Mouse (Mus musculus): Measurements from ENCODE around the gene Mpped2. TPM values are rescaled to one million over a fixed set of nuclear protein-coding genes. Genes with fewer than 3 reads are reported as not detected.

Gene Mpped2
- total and polyA plus RNA-seq, 2 experiments from 2014 or later, result 9.4 to 28.3 TPM

DNA sequence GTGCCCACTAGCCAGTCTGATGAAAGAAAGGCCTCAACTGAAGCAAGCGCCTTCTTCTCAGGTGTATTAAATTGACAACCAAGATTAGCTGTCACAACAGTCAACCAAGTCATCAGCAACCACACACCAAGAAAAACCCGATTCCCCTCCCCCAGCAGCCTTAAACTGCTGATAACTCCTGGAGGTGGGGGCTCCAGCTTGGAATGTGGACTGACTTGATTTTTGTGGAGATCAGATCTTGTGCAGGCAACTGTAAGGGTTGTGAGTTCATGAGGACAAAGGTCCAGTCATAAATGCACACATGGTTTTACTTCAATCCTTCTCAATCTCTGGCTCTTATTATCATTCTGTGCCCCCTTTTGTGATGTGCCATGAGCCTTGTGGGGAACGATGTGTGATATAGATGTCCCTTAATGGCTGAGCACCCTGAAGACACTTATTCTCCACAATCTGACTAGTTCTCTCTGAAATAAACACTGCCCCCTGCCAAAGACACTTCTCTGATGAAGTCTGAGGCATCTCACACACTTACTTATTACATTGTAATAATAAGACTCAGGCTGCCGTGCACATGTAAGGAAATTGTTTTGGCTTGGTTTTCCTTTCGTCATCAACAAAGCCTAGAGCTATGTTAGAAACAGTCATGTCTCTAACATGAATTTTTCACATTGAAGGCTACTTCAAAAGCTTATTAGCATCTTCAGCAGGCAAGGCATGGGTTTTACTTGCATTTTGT, 13.2 kb upstream of the Mpped2 start:
- DNase-seq (ENCODE audit: low spot score) (no peak), ATAC-seq (ENCODE audit: insufficient read depth, low read depth) (no peak)
- Histone ChIP-seq H3K36me3 (replicated peaks; ENCODE audit: control insufficient read depth, insufficient read depth, low read length) (no peaks in the 10 kb centered on the region), H3K4me1 (ENCODE audit: control insufficient read depth, insufficient read depth) (no peaks in the 10 kb centered on the region), H3K9ac (replicated peaks; ENCODE audit: low read depth, low read length) (no peak overlapping the region), H3K27ac (ENCODE audit: low read depth) (no peak overlapping the region), H3K27me3 (ENCODE audit: control insufficient read depth, insufficient read depth, low read length) (no peaks in the 10 kb centered on the region), H3K9me3 (replicated peaks; ENCODE audit: control insufficient read depth, low read length) (no peaks in the 10 kb centered on the region), H3K4me2 (ENCODE audit: low read depth, low read length) (no peak overlapping the region), H3K4me3 (ENCODE audit: low read depth, low read length) (no peak overlapping the region)
- TF ChIP-seq CTCF (IDR thresholded peaks at IDR 0.05; ENCODE audit: low read depth) (no peak), EP300 (IDR thresholded peaks at IDR 0.05; ENCODE audit: low read depth) (no peak)
- 77% methylated on average over 5 of the region's 5 CpGs for WGBS

DNA sequence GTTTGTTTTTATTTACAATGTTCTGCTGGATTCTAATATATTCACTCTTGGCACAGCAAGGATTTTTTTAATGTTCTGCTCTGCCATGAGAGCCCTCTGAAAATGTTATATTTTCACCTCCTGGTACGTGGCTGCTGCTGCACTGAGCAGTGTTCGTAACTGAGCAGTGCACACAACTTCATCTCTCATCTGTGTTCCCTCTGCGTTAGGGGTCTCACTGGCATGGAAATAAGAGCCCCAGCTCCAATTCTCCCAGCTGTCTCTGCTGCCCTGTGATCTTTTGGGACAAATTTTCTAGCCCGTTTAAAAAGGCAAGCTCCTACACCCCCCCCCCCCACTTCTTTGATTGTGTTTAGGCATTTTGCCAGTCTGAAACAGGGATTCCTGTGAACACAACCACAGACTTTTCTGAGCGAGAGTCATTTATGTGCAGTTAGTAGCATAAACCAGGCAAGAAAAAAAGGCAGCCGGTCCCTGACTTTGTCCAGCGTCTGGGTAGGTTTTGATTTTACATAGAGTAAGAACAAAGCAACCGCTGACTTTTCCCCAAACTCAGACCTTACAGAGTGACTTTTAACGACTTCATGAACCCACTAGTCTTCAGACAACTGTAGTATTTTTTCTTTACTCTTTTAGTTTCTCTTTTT, 9.8 kb upstream of the Mpped2 start:
- H3K27ac ChIP-seq (ENCODE audit: low read depth), result no peak overlapping the region
- 38% methylated on average over 9 of the region's 9 CpGs for WGBS
- ATAC-seq (ENCODE audit: insufficient read depth, low read depth), result no peak
- no peaks in the 10 kb centered on the region for H3K9me3 ChIP-seq (replicated peaks; ENCODE audit: control insufficient read depth, low read length)
- TF ChIP-seq CTCF (IDR thresholded peaks at IDR 0.05; ENCODE audit: low read depth), result no peak
- TF ChIP-seq EP300 (IDR thresholded peaks at IDR 0.05; ENCODE audit: low read depth), result no peak
- no peak overlapping the region for H3K4me3 ChIP-seq (ENCODE audit: low read depth, low read length)
- no peaks in the 10 kb centered on the region for H3K27me3 ChIP-seq (ENCODE audit: control insufficient read depth, insufficient read depth, low read length)
- no peaks in the 10 kb centered on the region for H3K36me3 ChIP-seq (replicated peaks; ENCODE audit: control insufficient read depth, insufficient read depth, low read length)
- peak overlapping the region; percentile 43 for H3K4me2 ChIP-seq (ENCODE audit: low read depth, low read length)
- DNase-seq (ENCODE audit: low spot score), result no peak
- no peaks in the 10 kb centered on the region for H3K4me1 ChIP-seq (ENCODE audit: control insufficient read depth, insufficient read depth)
- H3K9ac ChIP-seq (replicated peaks; ENCODE audit: low read depth, low read length), result no peak overlapping the region

DNA sequence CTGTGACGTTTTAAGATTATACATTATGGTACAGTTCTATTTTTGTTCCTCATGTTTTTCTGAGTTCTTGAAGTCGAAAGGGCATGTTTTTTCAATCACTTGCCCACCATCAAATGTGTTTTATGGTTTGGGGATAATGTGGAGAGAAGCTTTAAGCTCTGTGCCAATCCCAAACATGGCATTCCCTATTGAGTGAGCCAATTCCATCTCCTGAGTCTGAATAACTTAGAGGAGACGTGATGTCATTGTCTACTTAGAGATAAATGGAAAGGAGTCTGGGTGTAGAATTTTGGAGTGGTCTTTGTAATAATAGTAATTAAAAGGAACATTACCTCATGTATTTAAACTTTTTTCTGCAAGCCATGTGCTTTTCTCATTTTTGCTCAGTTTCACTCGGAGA, 9.2 kb upstream of the Mpped2 start:
- Histone ChIP-seq H3K9me3 (replicated peaks; ENCODE audit: control insufficient read depth, low read length) (no peaks in the 10 kb centered on the region), H3K9ac (replicated peaks; ENCODE audit: low read depth, low read length) (no peak overlapping the region), H3K4me2 (ENCODE audit: low read depth, low read length) (no peak overlapping the region), H3K36me3 (replicated peaks; ENCODE audit: control insufficient read depth, insufficient read depth, low read length) (no peaks in the 10 kb centered on the region), H3K27ac (ENCODE audit: low read depth) (no peak overlapping the region), H3K4me3 (ENCODE audit: low read depth, low read length) (no peak overlapping the region), H3K27me3 (ENCODE audit: control insufficient read depth, insufficient read depth, low read length) (no peaks in the 10 kb centered on the region), H3K4me1 (ENCODE audit: control insufficient read depth, insufficient read depth) (no peaks in the 10 kb centered on the region)
- ATAC-seq (ENCODE audit: insufficient read depth, low read depth), result no peak
- WGBS, result 62% methylated on average over 4 of the region's 4 CpGs
- no peak for DNase-seq (ENCODE audit: low spot score)
- TF ChIP-seq CTCF (IDR thresholded peaks at IDR 0.05; ENCODE audit: low read depth) (no peak), EP300 (IDR thresholded peaks at IDR 0.05; ENCODE audit: low read depth) (no peak)

DNA sequence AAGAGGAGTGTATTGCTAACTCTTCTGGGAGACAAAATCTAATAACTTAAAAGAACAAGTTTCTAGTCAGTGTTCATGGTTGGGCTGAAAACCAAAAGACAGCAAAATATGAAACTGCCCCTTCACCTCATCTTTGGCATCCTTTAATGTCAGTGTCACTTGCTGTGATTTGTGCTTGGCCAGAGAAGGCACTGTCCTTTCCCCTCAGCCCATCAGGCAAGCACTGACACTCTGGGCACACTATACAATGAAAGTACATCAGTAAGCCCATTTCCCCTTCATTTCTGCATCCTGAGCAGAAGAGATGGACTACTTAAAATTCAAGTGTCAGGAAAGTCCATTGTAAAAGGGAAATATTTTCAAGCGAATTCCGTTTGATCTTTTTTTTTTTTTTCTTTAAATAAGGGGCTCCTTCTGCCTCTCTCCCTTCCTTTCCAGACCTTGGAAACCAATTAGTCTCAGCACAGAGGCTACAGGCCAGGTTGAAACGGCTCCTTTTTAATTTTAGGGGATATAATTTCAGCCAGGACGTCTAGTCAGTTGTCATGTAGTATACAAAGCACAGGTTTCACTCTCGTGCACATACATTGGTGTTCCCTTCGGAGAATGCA, 1.2 kb upstream of the Mpped2 start:
- Histone ChIP-seq H3K4me2 (ENCODE audit: low read depth, low read length) (no peak overlapping the region), H3K36me3 (replicated peaks; ENCODE audit: control insufficient read depth, insufficient read depth, low read length) (no peaks in the 10 kb centered on the region), H3K27ac (ENCODE audit: low read depth) (no peak overlapping the region), H3K27me3 (ENCODE audit: control insufficient read depth, insufficient read depth, low read length) (peaks cover 11% of the 10 kb centered on the region), H3K4me1 (ENCODE audit: control insufficient read depth, insufficient read depth) (0 out of 2 replicates have a peak, but pooled peaks cover 3% of the 10 kb centered on the region), H3K9ac (replicated peaks; ENCODE audit: low read depth, low read length) (no peak overlapping the region), H3K9me3 (replicated peaks; ENCODE audit: control insufficient read depth, low read length) (no peaks in the 10 kb centered on the region), H3K4me3 (ENCODE audit: low read depth, low read length) (no peak overlapping the region)
- WGBS, result 41% methylated on average over 6 of the region's 6 CpGs
- ATAC-seq (ENCODE audit: insufficient read depth, low read depth) (no peak), DNase-seq (ENCODE audit: low spot score) (no peak)
- TF ChIP-seq EP300 (IDR thresholded peaks at IDR 0.05; ENCODE audit: low read depth) (no peak), CTCF (IDR thresholded peaks at IDR 0.05; ENCODE audit: low read depth) (no peak)

DNA sequence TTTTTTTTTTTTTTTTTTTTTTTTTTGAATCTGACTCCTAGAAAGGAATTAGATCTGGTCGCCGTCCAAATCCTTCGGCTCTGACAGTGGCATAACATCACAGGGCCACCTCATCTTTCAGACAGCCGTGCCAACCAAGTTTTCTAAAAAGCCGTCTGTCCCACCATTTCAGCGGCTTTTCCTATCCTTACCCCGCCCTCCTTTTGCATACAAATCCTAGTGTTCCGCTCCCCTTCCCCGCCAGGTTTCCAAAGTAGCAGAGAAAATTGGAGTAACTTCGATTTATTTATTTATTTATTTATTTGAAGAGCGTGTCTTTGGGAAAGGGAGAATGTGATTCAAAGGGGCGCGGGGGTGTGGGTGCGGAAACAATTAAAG, 675 bp upstream of the Mpped2 start:
- Histone ChIP-seq H3K4me2 (ENCODE audit: low read depth, low read length) (peak overlapping the region; percentile 94), H3K9ac (replicated peaks; ENCODE audit: low read depth, low read length) (0 out of 2 replicates have a peak overlapping the region, but pooled peaks have one; percentile 80), H3K9me3 (replicated peaks; ENCODE audit: control insufficient read depth, low read length) (no peaks in the 10 kb centered on the region), H3K4me3 (ENCODE audit: low read depth, low read length) (peak overlapping the region; percentile 78), H3K27ac (ENCODE audit: low read depth) (no peak overlapping the region), H3K36me3 (replicated peaks; ENCODE audit: control insufficient read depth, insufficient read depth, low read length) (no peaks in the 10 kb centered on the region), H3K4me1 (ENCODE audit: control insufficient read depth, insufficient read depth) (0 out of 2 replicates have a peak, but pooled peaks cover 3% of the 10 kb centered on the region), H3K27me3 (ENCODE audit: control insufficient read depth, insufficient read depth, low read length) (peaks cover 11% of the 10 kb centered on the region)
- WGBS, result 9% methylated on average over 14 of the region's 14 CpGs
- ATAC-seq (ENCODE audit: insufficient read depth, low read depth) (no peak), DNase-seq (ENCODE audit: low spot score) (no peak)
- TF ChIP-seq EP300 (IDR thresholded peaks at IDR 0.05; ENCODE audit: low read depth) (no peak), CTCF (IDR thresholded peaks at IDR 0.05; ENCODE audit: low read depth) (no peak)
